Mouse (Mus musculus) intestine, postnatal 0 days (tissue): ENCODE data around the gene AF067061. TPM values are rescaled to one million over a fixed set of nuclear protein-coding genes. Genes with fewer than 3 reads are reported as not detected.
"Not testable (repeated sequence)": the region's sequence is repeated elsewhere in the genome, so short reads cannot be mapped to it uniquely, and the experiment has no call there.

Experiments
- ATAC-seq: fragments of 200-750 bp; cut with Nextera tagmentation; 2 replicates; pipeline ENCODE4 v1.8.0; 2017; ENCODE audit warnings: mild to moderate bottlenecking, moderate TSS enrichment, moderate library complexity
- H3K27ac ChIP-seq: fragments of 300-500 bp; sonication (generic); 2 replicates; pipeline ENCODE4 v1.5.1; 2014; ENCODE audit warnings: mild to moderate bottlenecking, low read depth, low read length, moderate library complexity
- H3K27me3 ChIP-seq: fragments of 300-500 bp; sonication (generic); replicated peaks from 2 replicates; pipeline ENCODE4 v1.6.1; 2014; ENCODE audit warnings: low read length, mixed read lengths; ENCODE audit not compliant: control insufficient read depth, insufficient read depth
- H3K36me3 ChIP-seq: fragments of 300-500 bp; sonication (generic); 2 replicates; pipeline ENCODE4 v1.6.1; 2014; ENCODE audit warnings: mild to moderate bottlenecking, moderate library complexity; ENCODE audit not compliant: control insufficient read depth, insufficient read depth
- H3K4me1 ChIP-seq: fragments of 300-500 bp; sonication (generic); replicated peaks from 2 replicates; pipeline ENCODE4 v1.6.1; 2014; ENCODE audit warnings: antibody characterized with exemption, low read length, mixed read lengths; ENCODE audit not compliant: control insufficient read depth, insufficient read depth
- H3K4me2 ChIP-seq: fragments of 300-500 bp; sonication (generic); replicated peaks from 2 replicates; pipeline ENCODE4 v1.6.1; 2014; ENCODE audit warnings: low read depth, mild to moderate bottlenecking, moderate library complexity
- H3K4me3 ChIP-seq: fragments of 300-500 bp; sonication (generic); 2 replicates; pipeline ENCODE4 v1.5.1; 2014; ENCODE audit warnings: low read depth, low read length
- H3K9ac ChIP-seq: fragments of 300-500 bp; sonication (generic); 2 replicates; pipeline ENCODE4 v1.6.1; 2014; ENCODE audit warnings: mild to moderate bottlenecking, low read depth, low read length
- H3K9me3 ChIP-seq: fragments of 300-500 bp; sonication (generic); 2 replicates; pipeline ENCODE4 v1.6.1; 2016; ENCODE audit warnings: mixed run types; ENCODE audit not compliant: control insufficient read depth
- CTCF ChIP-seq: sonication (generic); IDR thresholded peaks from 2 replicates; pipeline ENCODE4 v1.5.1; 2016; ENCODE audit warnings: low read depth, mild to moderate bottlenecking, control low read depth, antibody characterized with exemption, moderate library complexity
- WGBS: fragments of 180-500 bp; shearing (Covaris S2); extraction: QIAGEN DNeasy Blood & Tissue Kit; methylation state at CpG from one replicate; pipeline ENCODE4 v1.1.7; 2014; 5-methylcytosine and 5-hydroxymethylcytosine counted together
- polyA plus RNA-seq: library from polyadenylated mRNA; unstranded; fragments of >200 nt; fragmentation: Nextera tagmentation; extraction: Ambion mirVana; gene quantifications from 2 replicates; pipeline ENCODE4 v1.2.1, GENCODE M21; 2015

The AF067061 gene
- polyA plus RNA-seq, 1 experiment from 2014 or later = not detected

GRCm38 (mm10) chr13:120258817-120259658 lies 3.9 kb upstream of the AF067061 start:
- not testable (repeated sequence) for H3K4me3 ChIP-seq, H3K36me3 ChIP-seq
- WGBS = 84% methylated on average over 3 of the region's 3 CpGs

GRCm38 (mm10) chr13:120259718-120260117 lies 3.2 kb upstream of the AF067061 start:
- not testable (repeated sequence) for H3K4me3 ChIP-seq

More at GRCm38 (mm10) chr13:120258817-120259658, 3.9 kb upstream of the AF067061 start:
- not testable (repeated sequence) for ATAC-seq, H3K4me1 ChIP-seq, H3K27me3 ChIP-seq, H3K9ac ChIP-seq, H3K4me2 ChIP-seq, H3K27ac ChIP-seq, H3K9me3 ChIP-seq

GRCm38 (mm10) chr13:120277837-120278236 lies 14.9 kb downstream of the AF067061 start:
- not testable (repeated sequence) for H3K4me2 ChIP-seq, H3K4me1 ChIP-seq, H3K36me3 ChIP-seq, H3K27ac ChIP-seq, H3K27me3 ChIP-seq, H3K9ac ChIP-seq, H3K4me3 ChIP-seq, H3K9me3 ChIP-seq, ATAC-seq
- WGBS = 20% methylated on average over 2 of the region's 2 CpGs

More at GRCm38 (mm10) chr13:120259718-120260117, 3.2 kb upstream of the AF067061 start:
- not testable (repeated sequence) for H3K27ac ChIP-seq, H3K36me3 ChIP-seq, H3K9ac ChIP-seq, H3K27me3 ChIP-seq, ATAC-seq, H3K4me2 ChIP-seq, H3K4me1 ChIP-seq, H3K9me3 ChIP-seq
- 54% methylated on average over 3 of the region's 3 CpGs for WGBS

GRCm38 (mm10) chr13:120278784-120279183 lies 15.9 kb downstream of the AF067061 start:
- WGBS = 92% methylated on average over 9 of the region's 9 CpGs
- no peaks in the 10 kb centered on the region for H3K4me1 ChIP-seq
- 0 out of 2 replicates have a peak, but pooled peaks have one; percentile 10 for TF ChIP-seq CTCF

GRCm38 (mm10) chr13:120299324-120299894 lies 36.5 kb downstream of the AF067061 start:
- WGBS = 61% methylated on average over 1 of the region's 1 CpGs
- no peak for ATAC-seq
- TF ChIP-seq CTCF = no peak
- no peaks in the 10 kb centered on the region for H3K4me1 ChIP-seq
- no peaks in the 10 kb centered on the region for H3K9me3 ChIP-seq
- H3K9ac ChIP-seq = no peak overlapping the region
- H3K4me3 ChIP-seq = no peak overlapping the region
- no peak overlapping the region for H3K4me2 ChIP-seq
- no peaks in the 10 kb centered on the region for H3K36me3 ChIP-seq
- no peaks in the 10 kb centered on the region for H3K27me3 ChIP-seq
- H3K27ac ChIP-seq = no peak overlapping the region

More at GRCm38 (mm10) chr13:120278784-120279183, 15.9 kb downstream of the AF067061 start:
- no peak overlapping the region for H3K4me3 ChIP-seq
- no peak for ATAC-seq
- H3K9ac ChIP-seq = no peak overlapping the region
- no peaks in the 10 kb centered on the region for H3K27me3 ChIP-seq
- H3K9me3 ChIP-seq = no peaks in the 10 kb centered on the region
- no peak overlapping the region for H3K4me2 ChIP-seq
- H3K36me3 ChIP-seq = no peaks in the 10 kb centered on the region
- H3K27ac ChIP-seq = no peak overlapping the region

GRCm38 (mm10) chr13:120299991-120300442 lies 37.1 kb downstream of the AF067061 start, which contains the start of gene BC147527:
Gene BC147527 (plus strand): TSS chr13:120300392.
- Histone ChIP-seq H3K9ac (no peak within 1 kb of the TSS), H3K36me3 (no peaks in the 10 kb centered on the region), H3K4me3 (no peak within 1 kb of the TSS), H3K27ac (no peak within 1 kb of the TSS), H3K4me2 (no peak within 1 kb of the TSS), H3K4me1 (no peaks in the 10 kb centered on the region), H3K9me3 (no peaks in the 10 kb centered on the region), H3K27me3 (no peaks in the 10 kb centered on the region)
- 48% methylated on average over 2 of the region's 2 CpGs for WGBS
- ATAC-seq = no peak
- TF ChIP-seq CTCF = no peak
